Mouse (Mus musculus): ENCODE measurements around the gene Pwwp2b.

DNA sequence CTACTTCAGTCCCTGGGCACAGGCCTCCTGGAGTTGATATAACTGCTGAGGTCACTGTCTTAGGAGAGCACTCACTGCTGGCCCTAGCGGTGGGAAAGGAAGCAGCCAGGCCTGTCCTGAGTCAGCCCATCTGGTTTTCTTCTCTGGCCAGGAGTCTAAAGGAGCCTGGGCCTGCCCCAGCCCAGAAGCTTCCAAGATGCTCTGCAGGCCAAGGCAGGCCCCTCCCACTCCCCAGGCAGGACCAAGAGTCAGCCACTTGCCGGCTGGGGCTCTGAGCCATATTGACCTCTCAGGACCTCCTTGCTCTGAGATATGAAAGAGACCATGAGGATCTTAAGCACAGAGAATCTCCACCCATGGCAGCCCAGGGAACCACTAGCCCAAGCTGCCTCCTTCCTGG lies 60.8 kb downstream of the Pwwp2b start:
- TF ChIP-seq CTCF (IDR thresholded peaks at IDR 0.05) (peak; percentile 58), EP300 (IDR thresholded peaks at IDR 0.05) (no peak)
